Mouse (Mus musculus) lung, postnatal 0 days (tissue): ENCODE measurements around the gene Hist1h3d.
A peak's percentile ranks its signal among the peaks of the same experiment; 100 is the strongest.

Experiments used
- CTCF ChIP-seq: IDR thresholded peaks from 2 replicates; pipeline ENCODE4 v1.5.1; 2016; ENCODE audit warnings: antibody characterized with exemption, mild to moderate bottlenecking
- EP300 ChIP-seq: IDR thresholded peaks from 2 replicates; pipeline ENCODE4 v1.6.1; 2016; ENCODE audit warnings: antibody characterized with exemption, mild to moderate bottlenecking, control low read depth

GRCm38 (mm10) chr13:23620733-23621531, 45.4 kb downstream of the Hist1h3d start, which contains the start of gene Hist1h2be:
- TF ChIP-seq CTCF (no peak), EP300 (peak; percentile 26; the same call in 1 of the 2 replicates)
